Comparison of ENCODE assay signal across 14 mouse cellular contexts in genomic region chr8:122058951-122059350, GRCm38 (mm10).
A peak's percentile ranks its signal among the peaks of the same experiment; 100 is the strongest.
DNase-seq lines count a peak whose midpoint lies in the region; ATAC-seq lines count a peak whose summit lies in the region.
"Had no signal": no experiment of that assay in that cellular context is flagged by ENCODE, and none has a peak within 500 bp of the region (broad histone marks: within the 10 kb centered on the region; RNA-seq: fewer than 3 reads in every experiment).

No protein-coding gene starts in this region.

- ATAC-seq in frontal cortex, adult (ENCODE audit: low TSS enrichment), result peak; percentile 94
- ATAC-seq: intestine, postnatal 0 days had no signal

- no peak for DNase-seq in frontal cortex, postnatal 10 days (ENCODE audit: low spot score in 2 of 2)
- DNase-seq in right cerebral cortex, adult 18-20 months, result peak; percentile 79
- DNase-seq in right cerebral cortex, postnatal 4 days, result no peak
- DNase-seq in left cerebral cortex, adult 9 months (ENCODE audit: low spot score in 2 of 2), result peak; percentile 37 to 56
- no peak for DNase-seq in thymus, postnatal 0 days (ENCODE audit: low spot score)
- DNase-seq in spleen, postnatal 10 days (ENCODE audit: low spot score in 2 of 2), result no peak
- DNase-seq in cerebellum, postnatal 25 days, result no peak
- DNase-seq: adrenal gland, postnatal 14 days; gastrocnemius, postnatal 10 days; kidney, postnatal 4 days; liver, embryonic 13.5 days; thymus, adult 2 months had no signal

Comparison
In these comparisons a context has a peak if more than half of its experiments do, and no peak if none do; other contexts are left out.
1. DNase-seq: peak in right cerebral cortex, adult 18-20 months (single experiment) and left cerebral cortex, adult 9 months (2 of 2); none in frontal cortex, postnatal 10 days (0 of 2), right cerebral cortex, postnatal 4 days (single experiment), thymus, postnatal 0 days (single experiment), spleen, postnatal 10 days (0 of 2) and cerebellum, postnatal 25 days (0 of 2).